Mouse (Mus musculus): ENCODE results near the gene B3gnt8.

GRCm38 (mm10) chr7:25593859-25594258, 32.6 kb upstream of the B3gnt8 start:
- no peak for TF ChIP-seq E2F4 (IDR thresholded peaks at IDR 0.05; ENCODE audit: borderline replicate concordance, low read depth, low read length)
- TF ChIP-seq CTCF (IDR thresholded peaks at IDR 0.05 in 2 of 3, conservative IDR thresholded peaks at IDR 0.05 in 1 of 3; ENCODE audit: control insufficient read depth in 1 of 3, insufficient read depth in 1 of 3, low read depth in 2 of 3, low read length in 3 of 3, poor library complexity in 1 of 3, severe bottlenecking in 1 of 3) = no peak
- TF ChIP-seq ZMIZ1 (IDR thresholded peaks at IDR 0.05; ENCODE audit: low read depth, low read length) = no peak
- peak; percentile 27 to 55; a peak in 2 of 4 replicates for TF ChIP-seq EP300 (IDR thresholded peaks at IDR 0.05; ENCODE audit: low read depth in 1 of 2, low read length in 2 of 2)
- TF ChIP-seq POLR2A (IDR thresholded peaks at IDR 0.05; ENCODE audit: control insufficient read depth in 1 of 2, insufficient read depth in 1 of 2, low read depth in 1 of 2, low read length in 2 of 2, poor library complexity in 1 of 2) = no peak
- TF ChIP-seq HCFC1 (IDR thresholded peaks at IDR 0.05; ENCODE audit: low read depth, low read length) = no peak
